Comparison of ENCODE assay signal across 8 mouse cellular contexts in genomic region chr17:14288015-14288616, GRCm38 (mm10). TPM values are rescaled to one million over a fixed set of nuclear protein-coding genes. Genes with fewer than 3 reads are reported as not detected.
DNase-seq lines count a peak whose midpoint lies in the region; ATAC-seq and TF ChIP-seq lines count a peak whose summit lies in the region.

No protein-coding gene starts in this region.

- DNase-seq in G1E (ENCODE audit: low spot score), result peak; percentile 4
- DNase-seq in cerebellum, adult 11 months, result peak; percentile 61
- peak; percentile 88 for DNase-seq in hindbrain, embryonic 11.5 days (ENCODE audit: low spot score)
- peak; percentile 50 for DNase-seq in layer of hippocampus, adult 9-11 months
- DNase-seq in lung, postnatal 4 days, result peak; percentile 62 to 80
- DNase-seq in right cerebral cortex, postnatal 14 days, result peak; percentile 93
- DNase-seq in urinary bladder, postnatal 36 days (ENCODE audit: low spot score in 2 of 2), result peak; percentile 77 to 82

- no peaks in the 10 kb centered on the region for H3K9me3 ChIP-seq in G1E (replicated peaks)
- no peaks in the 10 kb centered on the region for H3K9me3 ChIP-seq in forebrain, embryonic 16.5 days (ENCODE audit: control insufficient read depth, low read length)
- H3K9me3 ChIP-seq in hindbrain, embryonic 11.5 days (ENCODE audit: control insufficient read depth, low read length), result no peaks in the 10 kb centered on the region

- ATAC-seq in G1E (ENCODE audit: extremely low read depth, insufficient number of reproducible peaks, low FRiP score, poor library complexity, severe bottlenecking), result no peak
- peak; percentile 87 for ATAC-seq in forebrain, embryonic 16.5 days
- ATAC-seq in hindbrain, embryonic 11.5 days (ENCODE audit: low FRiP score), result peak; percentile 75

- H3K4me3 ChIP-seq in G1E (ENCODE audit: low read depth, low read length), result no peak overlapping the region
- no peak overlapping the region for H3K4me3 ChIP-seq in forebrain, embryonic 16.5 days (replicated peaks; ENCODE audit: low read length)
- no peak overlapping the region for H3K4me3 ChIP-seq in hindbrain, embryonic 11.5 days (ENCODE audit: low read depth, low read length)

- H3K27ac ChIP-seq in forebrain, embryonic 16.5 days (ENCODE audit: low read length), result no peak overlapping the region
- H3K27ac ChIP-seq in hindbrain, embryonic 11.5 days (ENCODE audit: low read depth, low read length), result no peak overlapping the region

- no peak overlapping the region for H3K4me2 ChIP-seq in forebrain, embryonic 16.5 days (ENCODE audit: low read length)
- no peak overlapping the region for H3K4me2 ChIP-seq in hindbrain, embryonic 11.5 days (replicated peaks; ENCODE audit: low read depth, low read length)

- no peaks in the 10 kb centered on the region for H3K36me3 ChIP-seq in G1E (replicated peaks)
- no peaks in the 10 kb centered on the region for H3K36me3 ChIP-seq in forebrain, embryonic 16.5 days (ENCODE audit: control insufficient read depth, insufficient read depth)
- no peaks in the 10 kb centered on the region for H3K36me3 ChIP-seq in hindbrain, embryonic 11.5 days (ENCODE audit: control insufficient read depth, insufficient read depth, low read length)

- no peak overlapping the region for H3K9ac ChIP-seq in forebrain, embryonic 16.5 days (replicated peaks; ENCODE audit: low read depth, low read length)
- no peak overlapping the region for H3K9ac ChIP-seq in hindbrain, embryonic 11.5 days (ENCODE audit: low read depth, low read length)

- no peaks in the 10 kb centered on the region for H3K4me1 ChIP-seq in G1E (ENCODE audit: insufficient read depth, low read depth, low read length)
- no peaks in the 10 kb centered on the region for H3K4me1 ChIP-seq in forebrain, embryonic 16.5 days (replicated peaks; ENCODE audit: control insufficient read depth, insufficient read depth, low read length)
- H3K4me1 ChIP-seq in hindbrain, embryonic 11.5 days (replicated peaks; ENCODE audit: control insufficient read depth, insufficient read depth, low read length), result no peaks in the 10 kb centered on the region

- WGBS in forebrain, embryonic 16.5 days, result 45% methylated on average over 7 of the region's 7 CpGs
- 45% methylated on average over 7 of the region's 7 CpGs for WGBS in hindbrain, embryonic 11.5 days

- 0 out of 2 replicates have a peak, but pooled peaks have one; percentile 24 for TF ChIP-seq CTCF in G1E (IDR thresholded peaks at IDR 0.05; ENCODE audit: low read depth, low read length)

- H3K27me3 ChIP-seq in G1E (ENCODE audit: insufficient read depth, low read length), result no peaks in the 10 kb centered on the region
- H3K27me3 ChIP-seq in forebrain, embryonic 16.5 days (replicated peaks; ENCODE audit: control insufficient read depth, insufficient read depth, low read length), result 0 out of 2 replicates have a peak, but pooled peaks cover 2% of the 10 kb centered on the region
- no peaks in the 10 kb centered on the region for H3K27me3 ChIP-seq in hindbrain, embryonic 11.5 days (ENCODE audit: control insufficient read depth, insufficient read depth, low read length)

RNA-seq across cellular contexts. Expression of gene Smoc2, which starts 8.8 kb away (rescaled TPM):
- total RNA-seq in G1E (2014; fragmentation: Nextera tagmentation) (not detected in 2 replicates), G1E (2017) (0.06 and 0.55 TPM in 2 replicates)
- polyA plus RNA-seq in G1E (2012), result not detected in 2 replicates
- polyA plus RNA-seq in forebrain, embryonic 16.5 days (2015; fragmentation: Nextera tagmentation; extraction: Ambion mirVana), result 3.6 and 4.7 TPM in 2 replicates
- 14.5 and 19.4 TPM in 2 replicates for polyA plus RNA-seq in hindbrain, embryonic 11.5 days (2014; fragmentation: Nextera tagmentation; extraction: Ambion mirVana)

Comparison
In these comparisons a context has a peak if more than half of its experiments do, and no peak if none do; other contexts are left out.
1. DNase-seq: peak in every context shown above with its lines; median percentile 93 in right cerebral cortex, postnatal 14 days; 88 in hindbrain, embryonic 11.5 days; 80 in urinary bladder, postnatal 36 days; 71 in lung, postnatal 4 days; 61 in cerebellum, adult 11 months; 50 in layer of hippocampus, adult 9-11 months; 4 in G1E.